Mouse (Mus musculus) ES-E14 (cell line): ENCODE results near the gene Wipf2.

Experiments used
- CHD2 ChIP-seq: IDR thresholded peaks from 2 replicates; pipeline ENCODE4 v1.6.1; 2014; ENCODE audit warnings: mild to moderate bottlenecking, low read depth, low read length, inconsistent platforms
- HCFC1 ChIP-seq: IDR thresholded peaks from 2 replicates; pipeline ENCODE4 v1.6.1; 2012; ENCODE audit warnings: low read length, inconsistent platforms, borderline replicate concordance; ENCODE audit not compliant: insufficient read depth
- MAFK ChIP-seq: IDR thresholded peaks from 2 replicates; pipeline ENCODE4 v1.6.1; 2014; ENCODE audit warnings: mild to moderate bottlenecking, low read depth, low read length, inconsistent platforms; ENCODE audit not compliant: insufficient read depth
- ZC3H11A ChIP-seq: IDR thresholded peaks from 2 replicates; pipeline ENCODE4 v1.6.1; 2012; ENCODE audit warnings: low read depth, mild to moderate bottlenecking, inconsistent platforms, low read length, borderline replicate concordance
- ZNF384 ChIP-seq: IDR thresholded peaks from 2 replicates; pipeline ENCODE4 v1.6.1; 2012; ENCODE audit warnings: low read depth, low read length, inconsistent platforms

- no peak for TF ChIP-seq ZC3H11A
- no peak for TF ChIP-seq MAFK
- no peak for TF ChIP-seq HCFC1
- TF ChIP-seq CHD2: no peak
- TF ChIP-seq ZNF384: no peak
These were observed 28.1 kb upstream of the Wipf2 start for GRCm38 (mm10) chr11:98835296-98835695.
